Mouse (Mus musculus): ENCODE results near the gene Olfr1000. TPM values are rescaled to one million over a fixed set of nuclear protein-coding genes. Genes with fewer than 3 reads are reported as not detected.

The Olfr1000 gene
- polyA plus RNA-seq (2017; shearing (Covaris generic)) = not detected

GRCm38 (mm10) chr2:85611803-85612202, at the start of gene Olfr1000:
Olfr1000 (minus strand) TSS chr2:85611903.

GRCm38 (mm10) chr2:85650604-85651003, 38.9 kb upstream of the Olfr1000 start, which contains the start of gene Olfr1002:
Olfr1002 (minus strand) TSS chr2:85650704.

GRCm38 (mm10) chr2:85588648-85589047, 23.1 kb downstream of the Olfr1000 start, which contains the start of gene Olfr998:
Olfr998 (plus strand) TSS chr2:85588948.

GRCm38 (mm10) chr2:85578915-85579314, 32.8 kb downstream of the Olfr1000 start, which contains the start of gene Olfr996:
Olfr996 (plus strand) TSS chr2:85579215.

Other genes with a start within 250 kb of the Olfr1000 start
- not detected for gene Olfr988, start 248.7 kb downstream of the Olfr1000 start, polyA plus RNA-seq (2017; shearing (Covaris generic))
- not detected for gene Olfr992, start 202.4 kb downstream of the Olfr1000 start, polyA plus RNA-seq (2017; shearing (Covaris generic))
- not detected for gene Olfr993, start 197.0 kb downstream of the Olfr1000 start, polyA plus RNA-seq (2017; shearing (Covaris generic))
- not detected for gene Olfr994, start 175.5 kb downstream of the Olfr1000 start, polyA plus RNA-seq (2017; shearing (Covaris generic))
- gene Olfr995, start 168.3 kb downstream of the Olfr1000 start, polyA plus RNA-seq (2017; shearing (Covaris generic)) = 1 to 10 TPM in 1 of 2 experiments, not detected in 1; 1.1 TPM
- gene 4833423E24Rik, start 92.9 kb downstream of the Olfr1000 start, polyA plus RNA-seq (2017; shearing (Covaris generic)) = under 1 TPM in 1 of 2 experiments, not detected in 1; 0.36 TPM
- gene Olfr996, start 32.7 kb downstream of the Olfr1000 start, polyA plus RNA-seq (2017; shearing (Covaris generic)) = not detected
- gene Olfr998, start 23.0 kb downstream of the Olfr1000 start, polyA plus RNA-seq (2017; shearing (Covaris generic)) = not detected
- gene Olfr1002, start 38.8 kb upstream of the Olfr1000 start, polyA plus RNA-seq (2017; shearing (Covaris generic)) = not detected
- not detected for gene Olfr154, start 52.6 kb upstream of the Olfr1000 start, polyA plus RNA-seq (2017; shearing (Covaris generic))
- not detected for gene Olfr1006, start 66.9 kb upstream of the Olfr1000 start, polyA plus RNA-seq (2017; shearing (Covaris generic))
- gene Olfr1008, start 77.5 kb upstream of the Olfr1000 start, polyA plus RNA-seq (2017; shearing (Covaris generic)) = not detected
- not detected for gene Olfr1009, start 103.5 kb upstream of the Olfr1000 start, polyA plus RNA-seq (2017; shearing (Covaris generic))
- under 1 TPM in 1 of 2 experiments, not detected in 1; 0.05 TPM for gene Olfr1012, start 150.9 kb upstream of the Olfr1000 start, polyA plus RNA-seq (2017; shearing (Covaris generic))
- gene Olfr1013, start 155.2 kb upstream of the Olfr1000 start, polyA plus RNA-seq (2017; shearing (Covaris generic)) = not detected
- under 1 TPM in 1 of 2 experiments, not detected in 1; 0.17 TPM for gene Olfr1014, start 160.8 kb upstream of the Olfr1000 start, polyA plus RNA-seq (2017; shearing (Covaris generic))
- not detected for gene Olfr1015, start 170.1 kb upstream of the Olfr1000 start, polyA plus RNA-seq (2017; shearing (Covaris generic))
- gene Olfr1016, start 190.6 kb upstream of the Olfr1000 start, polyA plus RNA-seq (2017; shearing (Covaris generic)) = under 1 TPM in 1 of 2 experiments, not detected in 1; 0.40 TPM
- gene Olfr1018, start 206.6 kb upstream of the Olfr1000 start, polyA plus RNA-seq (2017; shearing (Covaris generic)) = under 1 TPM in 1 of 2 experiments, not detected in 1; 0.66 TPM
- gene Olfr1019, start 233.6 kb upstream of the Olfr1000 start, polyA plus RNA-seq (2017; shearing (Covaris generic)) = not detected
- gene Olfr1020, start 235.1 kb upstream of the Olfr1000 start, polyA plus RNA-seq (2017; shearing (Covaris generic)) = 1 to 10 TPM in 1 of 2 experiments, under 1 TPM in 1; 0.10 to 1.7 TPM

Measured in inflammation-experienced regulatory T-cells (primary cell).